In the genomic region with DNA sequence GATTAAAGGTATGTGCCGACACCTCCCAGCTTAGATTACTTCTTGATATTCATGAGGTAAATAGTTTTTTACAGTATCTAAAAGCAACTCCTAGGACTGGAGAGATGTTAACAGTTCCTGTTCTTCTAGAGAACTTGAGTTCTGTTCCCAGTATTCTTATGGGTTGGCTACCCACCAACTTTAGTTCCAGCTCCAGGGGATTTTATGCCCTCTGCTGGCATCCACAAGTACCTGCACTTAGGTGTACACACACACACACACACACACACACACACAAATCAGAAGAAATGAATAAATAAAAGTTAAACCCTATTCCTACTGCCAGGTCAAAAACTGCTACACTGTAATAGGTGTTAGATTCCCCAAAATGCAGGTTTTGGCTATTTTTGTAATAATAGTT, we compare ENCODE assay signal across 8 mouse cellular contexts. TPM values are rescaled to one million over a fixed set of nuclear protein-coding genes. Genes with fewer than 3 reads are reported as not detected.
DNase-seq lines count a peak whose midpoint lies in the region; ATAC-seq lines count a peak whose summit lies in the region.

No protein-coding gene starts in this region.

- no peak overlapping the region for H3K9ac ChIP-seq in heart, embryonic 13.5 days
- no peak overlapping the region for H3K9ac ChIP-seq in hindbrain, embryonic 14.5 days
- H3K9ac ChIP-seq in midbrain, embryonic 15.5 days, result no peak overlapping the region

- no peak for DNase-seq in heart, postnatal 4 days
- peak; percentile 31 for DNase-seq in MEL-GATA-1-ER (ENCODE audit: extremely low read depth, low read depth)
- DNase-seq in hindbrain, embryonic 14.5 days (ENCODE audit: low spot score), result no peak
- no peak for DNase-seq in gastrocnemius, adult 18-20 months (ENCODE audit: low spot score)
- no peak for DNase-seq in right cerebral cortex, adult 2 months (ENCODE audit: low spot score in 2 of 2)
- no peak for DNase-seq in gastrocnemius, adult 8-10 months (ENCODE audit: low spot score in 2 of 2)

- ATAC-seq in heart, embryonic 13.5 days (ENCODE audit: extremely low read depth, insufficient number of reproducible peaks, low FRiP score, low TSS enrichment), result no peak
- ATAC-seq in hindbrain, embryonic 14.5 days (ENCODE audit: low FRiP score), result no peak
- ATAC-seq in midbrain, embryonic 15.5 days (replicated peaks), result no peak

- no peaks in the 10 kb centered on the region for H3K9me3 ChIP-seq in heart, embryonic 13.5 days
- no peaks in the 10 kb centered on the region for H3K9me3 ChIP-seq in hindbrain, embryonic 14.5 days (ENCODE audit: control insufficient read depth, low read length)
- no peaks in the 10 kb centered on the region for H3K9me3 ChIP-seq in midbrain, embryonic 15.5 days

- H3K4me1 ChIP-seq in heart, embryonic 13.5 days, result peaks cover 28% of the 10 kb centered on the region
- H3K4me1 ChIP-seq in hindbrain, embryonic 14.5 days (replicated peaks; ENCODE audit: control insufficient read depth, insufficient read depth, low read length), result peaks cover 17% of the 10 kb centered on the region
- peaks cover 25% of the 10 kb centered on the region for H3K4me1 ChIP-seq in midbrain, embryonic 15.5 days

- H3K4me2 ChIP-seq in heart, embryonic 13.5 days, result peak overlapping the region; percentile 68
- H3K4me2 ChIP-seq in hindbrain, embryonic 14.5 days (replicated peaks), result peak overlapping the region; percentile 60
- H3K4me2 ChIP-seq in midbrain, embryonic 15.5 days, result peak overlapping the region; percentile 58

- H3K36me3 ChIP-seq in heart, embryonic 13.5 days, result peaks cover 13% of the 10 kb centered on the region
- H3K36me3 ChIP-seq in hindbrain, embryonic 14.5 days (replicated peaks; ENCODE audit: control insufficient read depth, insufficient read depth), result peaks cover 5% of the 10 kb centered on the region; the same call in 1 of the 2 replicates
- H3K36me3 ChIP-seq in midbrain, embryonic 15.5 days (replicated peaks), result no peaks in the 10 kb centered on the region

- WGBS in heart, embryonic 13.5 days, result 87% methylated on average over 1 of the region's 1 CpGs
- 100% methylated on average over 1 of the region's 1 CpGs for WGBS in hindbrain, embryonic 14.5 days
- WGBS in midbrain, embryonic 15.5 days, result 97% methylated on average over 1 of the region's 1 CpGs

- 0 out of 2 replicates have a peak, but pooled peaks cover 5% of the 10 kb centered on the region for H3K27me3 ChIP-seq in heart, embryonic 13.5 days (replicated peaks)
- no peaks in the 10 kb centered on the region for H3K27me3 ChIP-seq in hindbrain, embryonic 14.5 days (ENCODE audit: control insufficient read depth, insufficient read depth, low read length)
- H3K27me3 ChIP-seq in midbrain, embryonic 15.5 days (replicated peaks), result no peaks in the 10 kb centered on the region

- peak overlapping the region; percentile 52 for H3K4me3 ChIP-seq in heart, embryonic 13.5 days
- H3K4me3 ChIP-seq in hindbrain, embryonic 14.5 days (replicated peaks; ENCODE audit: low read length), result peak overlapping the region; percentile 40
- peak overlapping the region; percentile 48 for H3K4me3 ChIP-seq in midbrain, embryonic 15.5 days

- H3K27ac ChIP-seq in heart, embryonic 13.5 days (replicated peaks), result 0 out of 2 replicates have a peak overlapping the region, but pooled peaks have one; percentile 74
- peak overlapping the region; percentile 84 for H3K27ac ChIP-seq in hindbrain, embryonic 14.5 days
- peak overlapping the region; percentile 86; the same call in 1 of the 2 replicates for H3K27ac ChIP-seq in midbrain, embryonic 15.5 days

RNA-seq across cellular contexts. Expression of a gene that starts 1.5 kb away (rescaled TPM):
- 4.2 and 4.8 TPM in 2 replicates for polyA plus RNA-seq in heart, embryonic 13.5 days (2015; fragmentation: Nextera tagmentation; extraction: Ambion mirVana)
- 10 to 100 TPM; 69.5 to 71.2 TPM for total RNA-seq in heart, postnatal 4 days (2021)
- polyA plus RNA-seq in hindbrain, embryonic 14.5 days (2014; fragmentation: Nextera tagmentation; extraction: Ambion mirVana), result 6.6 and 6.9 TPM in 2 replicates
- 3.9 and 4.0 TPM in 2 replicates for polyA plus RNA-seq in midbrain, embryonic 15.5 days (2015; fragmentation: Nextera tagmentation; extraction: Ambion mirVana)
- total RNA-seq in gastrocnemius, adult 18-20 months (2021), result 10 to 100 TPM; 53.4 to 56.3 TPM
- 10 to 100 TPM; 56.3 to 63.9 (median 59.4) TPM for total RNA-seq in gastrocnemius, adult 8-10 months (2022)

RNA-seq across cellular contexts. Expression of a gene that starts 52.1 kb away (rescaled TPM):
- 16.0 and 17.0 TPM in 2 replicates for polyA plus RNA-seq in heart, embryonic 13.5 days (2015; fragmentation: Nextera tagmentation; extraction: Ambion mirVana)
- 10 to 100 TPM; 37.0 to 41.5 TPM for total RNA-seq in heart, postnatal 4 days (2021)
- 19.3 and 20.0 TPM in 2 replicates for polyA plus RNA-seq in hindbrain, embryonic 14.5 days (2014; fragmentation: Nextera tagmentation; extraction: Ambion mirVana)
- polyA plus RNA-seq in midbrain, embryonic 15.5 days (2015; fragmentation: Nextera tagmentation; extraction: Ambion mirVana), result 17.5 and 19.1 TPM in 2 replicates
- total RNA-seq in gastrocnemius, adult 18-20 months (2021), result 10 to 100 TPM; 23.6 to 27.3 TPM
- total RNA-seq in gastrocnemius, adult 8-10 months (2022), result 10 to 100 TPM; 23.0 to 29.3 (median 24.5) TPM
